Mouse (Mus musculus) limb, embryonic 13.5 days (tissue): ENCODE measurements around the gene Ltbr. TPM values are rescaled to one million over a fixed set of nuclear protein-coding genes. Genes with fewer than 3 reads are reported as not detected.

Experiments used
- ATAC-seq: fragments of 200-750 bp; cut with Nextera tagmentation; 2 replicates; pipeline ENCODE4 v1.8.0; 2017; ENCODE audit warnings: low read depth, moderate number of reproducible peaks, moderate TSS enrichment; ENCODE audit not compliant: low FRiP score
- H3K27ac ChIP-seq: fragments of 300-500 bp; sonication (generic); 2 replicates; pipeline ENCODE4 v1.5.1; 2015; ENCODE audit warnings: inconsistent platforms, mild to moderate bottlenecking, moderate library complexity
- H3K27me3 ChIP-seq: fragments of 300-500 bp; sonication (generic); 2 replicates; pipeline ENCODE4 v1.6.1; 2015; ENCODE audit warnings: mild to moderate bottlenecking, inconsistent platforms
- H3K36me3 ChIP-seq: fragments of 300-500 bp; sonication (generic); 2 replicates; pipeline ENCODE4 v1.6.1; 2015; ENCODE audit warnings: inconsistent platforms, mild to moderate bottlenecking, moderate library complexity
- H3K4me1 ChIP-seq: fragments of 300-500 bp; sonication (generic); 2 replicates; pipeline ENCODE4 v1.6.1; 2015; ENCODE audit warnings: inconsistent platforms
- H3K4me2 ChIP-seq: fragments of 300-500 bp; sonication (generic); replicated peaks from 2 replicates; pipeline ENCODE4 v1.6.1; 2015; ENCODE audit warnings: inconsistent platforms, mild to moderate bottlenecking, moderate library complexity
- H3K4me3 ChIP-seq: fragments of 300-500 bp; sonication (generic); 2 replicates; pipeline ENCODE4 v1.5.1; 2015; ENCODE audit warnings: moderate library complexity, mild to moderate bottlenecking, inconsistent platforms
- H3K9ac ChIP-seq: fragments of 300-500 bp; sonication (generic); 2 replicates; pipeline ENCODE4 v1.6.1; 2015; ENCODE audit warnings: mild to moderate bottlenecking, inconsistent platforms
- H3K9me3 ChIP-seq: fragments of 300-500 bp; sonication (generic); 2 replicates; pipeline ENCODE4 v1.6.1; 2016; ENCODE audit warnings: inconsistent platforms
- WGBS: fragments of 180-500 bp; shearing (Covaris S2); methylation state at CpG from one replicate; pipeline ENCODE4 v1.1.7; 2015; 5-methylcytosine and 5-hydroxymethylcytosine counted together
- polyA plus RNA-seq: library from polyadenylated mRNA; unstranded; fragments of >200 nt; fragmentation: Nextera tagmentation; extraction: Ambion mirVana; gene quantifications from 2 replicates; pipeline ENCODE4 v1.2.1, GENCODE M21; 2015

The Ltbr gene
- polyA plus RNA-seq, 1 experiment from 2014 or later = 45.1 TPM

DNA sequence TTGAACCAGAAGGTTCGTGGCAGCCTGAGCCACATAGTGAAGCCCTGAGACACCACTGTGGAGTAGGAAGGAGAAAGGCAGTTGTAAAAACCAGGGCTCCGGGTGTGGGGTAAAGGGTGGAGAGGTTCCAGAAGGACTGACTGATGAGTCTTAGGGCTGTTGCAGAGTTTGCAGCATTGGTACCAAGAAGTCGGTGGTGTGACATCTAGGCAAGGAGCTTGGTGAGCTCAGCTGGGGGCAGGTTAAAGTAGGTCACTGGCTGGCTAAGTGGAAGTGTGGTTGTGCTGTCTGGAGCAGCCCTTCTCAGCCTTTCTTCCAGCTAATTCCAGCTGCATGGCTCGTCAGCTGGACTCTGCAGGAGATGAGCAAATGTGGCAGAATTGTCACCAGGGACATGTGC, 39.1 kb upstream of the Ltbr start:
- no peaks in the 10 kb centered on the region for H3K9me3 ChIP-seq
- no peak overlapping the region for H3K27ac ChIP-seq
- no peaks in the 10 kb centered on the region for H3K27me3 ChIP-seq
- no peak for ATAC-seq
- WGBS = 35% methylated on average over 4 of the region's 4 CpGs
- peaks cover 8% of the 10 kb centered on the region for H3K36me3 ChIP-seq
- peaks cover 73% of the 10 kb centered on the region for H3K4me1 ChIP-seq
- H3K4me2 ChIP-seq = peak overlapping the region; percentile 16
- H3K4me3 ChIP-seq = no peak overlapping the region
- H3K9ac ChIP-seq = peak overlapping the region; percentile 45; the same call in 1 of the 2 replicates

DNA sequence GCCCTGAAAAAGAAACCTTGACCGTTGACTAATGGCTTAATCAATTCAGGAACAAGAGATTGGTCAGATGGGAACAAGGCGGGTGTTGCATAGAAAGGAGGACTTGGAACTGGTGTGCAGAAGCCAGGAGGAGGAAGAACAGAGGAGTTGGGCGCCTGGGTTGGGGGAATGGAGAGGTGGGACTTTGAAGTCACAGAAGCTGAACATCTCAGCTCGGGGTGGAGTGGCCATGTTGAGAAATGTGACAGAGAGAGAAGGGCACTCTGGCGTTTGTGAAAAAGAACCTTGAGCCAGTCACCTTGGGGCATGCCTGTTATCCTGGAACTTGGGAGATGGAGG, 38.3 kb upstream of the Ltbr start:
- Histone ChIP-seq H3K9me3 (no peaks in the 10 kb centered on the region), H3K4me1 (peaks cover 73% of the 10 kb centered on the region), H3K9ac (no peak overlapping the region), H3K4me3 (0 out of 2 replicates have a peak overlapping the region, but pooled peaks have one; percentile 80), H3K27me3 (no peaks in the 10 kb centered on the region), H3K36me3 (peaks cover under 1% of the 10 kb centered on the region), H3K4me2 (peak overlapping the region; percentile 97), H3K27ac (no peak overlapping the region)
- ATAC-seq = no peak
- WGBS = 61% methylated on average over 5 of the region's 5 CpGs

DNA sequence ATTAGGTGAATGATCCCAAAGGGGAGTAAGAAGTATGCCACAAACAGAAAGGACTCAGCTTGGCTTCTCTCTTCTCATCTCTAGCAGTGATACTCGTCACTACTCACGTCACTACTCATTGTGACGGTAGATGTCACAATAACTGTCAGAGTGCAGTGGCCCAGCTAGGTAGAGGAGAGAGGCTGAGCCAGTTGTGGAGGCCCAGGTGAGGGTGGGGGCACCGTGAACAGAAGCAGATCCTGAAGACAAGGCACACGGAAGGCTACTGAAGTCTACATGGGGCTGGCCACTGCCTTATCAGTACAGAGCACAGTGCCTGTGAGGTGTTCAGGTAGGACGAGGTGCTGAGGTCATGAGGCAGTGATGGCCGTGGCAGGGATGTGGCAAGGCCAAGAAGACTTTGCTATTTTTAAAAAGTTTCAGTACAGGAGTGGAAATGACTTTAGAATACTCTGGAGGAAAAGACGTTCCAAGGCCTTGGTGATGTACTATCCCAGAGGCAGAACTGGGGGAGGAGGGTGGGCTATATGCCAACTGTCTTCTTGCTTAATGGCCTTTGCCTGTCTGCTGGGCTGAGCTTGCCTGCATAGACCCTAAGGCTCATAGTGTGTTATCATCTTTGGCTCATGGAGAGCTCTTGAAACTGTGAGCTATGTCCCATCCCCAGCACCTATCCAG, 37.8 kb upstream of the Ltbr start:
- no peaks in the 10 kb centered on the region for H3K27me3 ChIP-seq
- 67% methylated on average over 8 of the region's 8 CpGs for WGBS

DNA sequence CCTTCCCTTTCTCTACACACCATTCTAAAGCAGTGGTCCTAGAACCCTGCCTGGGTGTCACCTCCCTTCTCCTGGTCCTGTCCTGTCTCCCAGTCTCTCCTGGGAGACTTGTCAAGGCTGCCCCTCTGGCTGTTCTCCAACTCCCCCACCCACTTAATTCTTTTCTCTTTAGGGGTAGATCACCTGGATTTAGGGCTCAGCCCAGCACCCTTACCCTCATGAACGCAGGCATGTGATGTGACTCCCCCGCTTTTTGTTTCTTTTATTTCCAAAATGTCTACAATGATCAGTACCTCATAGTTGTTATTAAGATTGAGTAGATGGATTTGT, 37.3 kb upstream of the Ltbr start:
- Histone ChIP-seq H3K9me3 (no peaks in the 10 kb centered on the region), H3K4me2 (peak overlapping the region; percentile 97), H3K27me3 (no peaks in the 10 kb centered on the region), H3K4me1 (peaks cover 65% of the 10 kb centered on the region), H3K27ac (peak overlapping the region; percentile 90; the same call in 1 of the 2 replicates), H3K36me3 (no peaks in the 10 kb centered on the region), H3K4me3 (peak overlapping the region; percentile 80), H3K9ac (peak overlapping the region; percentile 90)
- no peak for ATAC-seq
- 74% methylated on average over 2 of the region's 2 CpGs for WGBS

More for the DNA sequence above, 37.8 kb upstream of the Ltbr start:
- Histone ChIP-seq H3K9ac (peak overlapping the region; percentile 90), H3K4me3 (peak overlapping the region; percentile 80), H3K36me3 (no peaks in the 10 kb centered on the region), H3K4me1 (peaks cover 71% of the 10 kb centered on the region), H3K27ac (no peak overlapping the region), H3K4me2 (peak overlapping the region; percentile 97), H3K9me3 (no peaks in the 10 kb centered on the region)
- no peak for ATAC-seq

DNA sequence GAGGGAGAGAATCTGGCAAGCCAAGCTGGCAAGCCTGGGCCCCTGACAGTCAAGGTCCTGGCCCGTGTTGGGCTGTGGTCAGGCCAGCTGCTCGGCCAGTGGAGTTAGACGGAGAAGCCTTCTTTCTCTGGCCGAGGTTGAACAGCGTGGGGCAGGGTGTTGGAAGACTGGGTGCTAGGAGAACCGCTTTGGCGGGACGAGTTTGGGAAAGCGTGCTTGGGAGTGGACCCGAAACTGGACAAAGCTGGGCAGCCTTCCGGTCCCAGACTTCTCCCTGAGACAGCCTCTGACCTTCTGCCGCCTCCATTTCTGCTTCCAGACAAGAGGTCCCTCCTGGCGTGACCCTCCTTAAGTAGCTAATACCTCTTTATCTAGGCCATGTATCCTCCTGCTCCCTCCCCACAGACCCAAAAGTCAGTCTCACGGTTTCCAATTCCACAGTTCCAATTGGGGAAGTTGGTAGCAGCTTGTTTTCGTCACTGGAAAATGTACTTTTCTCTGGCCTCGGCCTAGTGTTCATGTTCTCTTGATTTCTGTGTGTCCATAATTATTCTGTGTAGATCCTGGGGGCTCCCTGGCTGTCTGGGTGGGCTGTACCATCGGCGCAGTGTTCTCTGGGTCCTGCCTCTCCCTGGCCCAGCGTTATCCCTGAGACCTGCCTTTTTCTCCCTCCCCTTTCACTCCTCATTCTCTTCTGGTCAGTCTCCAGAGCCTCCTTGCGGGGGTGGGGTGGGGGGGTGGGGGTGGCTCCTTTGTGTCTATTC, 36.7 kb upstream of the Ltbr start:
- Histone ChIP-seq H3K36me3 (no peaks in the 10 kb centered on the region), H3K4me2 (peak overlapping the region; percentile 97), H3K4me1 (peaks cover 60% of the 10 kb centered on the region), H3K27ac (peak overlapping the region; percentile 90), H3K27me3 (no peaks in the 10 kb centered on the region), H3K9me3 (no peaks in the 10 kb centered on the region), H3K9ac (peak overlapping the region; percentile 90), H3K4me3 (peak overlapping the region; percentile 80)
- ATAC-seq = peak; percentile 12; the same call in 1 of the 2 replicates
- 3% methylated on average over 20 of the region's 20 CpGs for WGBS

DNA sequence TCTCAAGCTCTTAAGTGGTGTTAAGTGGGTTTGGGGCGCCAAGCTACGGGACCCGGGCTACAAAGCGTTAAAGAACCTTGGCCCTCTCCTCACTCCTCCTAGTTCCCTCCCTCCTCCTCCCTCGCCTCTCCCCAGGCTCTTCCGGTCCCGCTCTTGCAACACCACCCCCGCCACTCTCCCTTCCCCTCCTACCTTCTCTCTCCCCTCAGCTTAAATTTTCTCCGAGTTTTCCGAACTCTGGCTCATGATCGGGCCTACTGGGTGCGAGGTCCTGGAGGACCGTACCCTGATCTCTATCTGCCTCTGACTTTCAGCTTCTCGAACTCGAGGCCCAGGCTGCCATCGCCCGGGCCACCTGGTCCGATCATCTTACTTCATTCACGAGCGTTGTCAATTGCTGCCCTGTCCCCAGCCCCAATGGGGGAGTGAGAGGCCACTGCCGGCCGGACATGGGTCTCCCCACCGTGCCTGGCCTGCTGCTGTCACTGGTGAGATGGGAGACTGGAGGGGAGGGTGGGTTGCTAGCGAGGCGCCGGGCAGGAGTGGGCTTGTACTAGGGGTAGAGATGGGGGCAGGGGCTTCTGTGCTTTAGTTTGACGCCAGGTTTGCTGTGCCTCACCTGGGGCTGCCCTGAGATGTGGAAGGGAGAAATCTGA, 36.0 kb upstream of the Ltbr start:
- peak overlapping the region; percentile 80 for H3K4me3 ChIP-seq
- no peaks in the 10 kb centered on the region for H3K36me3 ChIP-seq
- H3K4me1 ChIP-seq = peaks cover 53% of the 10 kb centered on the region
- under 1% methylated on average over 27 of the region's 27 CpGs for WGBS
- peak overlapping the region; percentile 90 for H3K27ac ChIP-seq
- peak overlapping the region; percentile 97 for H3K4me2 ChIP-seq
- no peaks in the 10 kb centered on the region for H3K9me3 ChIP-seq
- no peaks in the 10 kb centered on the region for H3K27me3 ChIP-seq
- peak; percentile 88 for ATAC-seq
- H3K9ac ChIP-seq = peak overlapping the region; percentile 90

DNA sequence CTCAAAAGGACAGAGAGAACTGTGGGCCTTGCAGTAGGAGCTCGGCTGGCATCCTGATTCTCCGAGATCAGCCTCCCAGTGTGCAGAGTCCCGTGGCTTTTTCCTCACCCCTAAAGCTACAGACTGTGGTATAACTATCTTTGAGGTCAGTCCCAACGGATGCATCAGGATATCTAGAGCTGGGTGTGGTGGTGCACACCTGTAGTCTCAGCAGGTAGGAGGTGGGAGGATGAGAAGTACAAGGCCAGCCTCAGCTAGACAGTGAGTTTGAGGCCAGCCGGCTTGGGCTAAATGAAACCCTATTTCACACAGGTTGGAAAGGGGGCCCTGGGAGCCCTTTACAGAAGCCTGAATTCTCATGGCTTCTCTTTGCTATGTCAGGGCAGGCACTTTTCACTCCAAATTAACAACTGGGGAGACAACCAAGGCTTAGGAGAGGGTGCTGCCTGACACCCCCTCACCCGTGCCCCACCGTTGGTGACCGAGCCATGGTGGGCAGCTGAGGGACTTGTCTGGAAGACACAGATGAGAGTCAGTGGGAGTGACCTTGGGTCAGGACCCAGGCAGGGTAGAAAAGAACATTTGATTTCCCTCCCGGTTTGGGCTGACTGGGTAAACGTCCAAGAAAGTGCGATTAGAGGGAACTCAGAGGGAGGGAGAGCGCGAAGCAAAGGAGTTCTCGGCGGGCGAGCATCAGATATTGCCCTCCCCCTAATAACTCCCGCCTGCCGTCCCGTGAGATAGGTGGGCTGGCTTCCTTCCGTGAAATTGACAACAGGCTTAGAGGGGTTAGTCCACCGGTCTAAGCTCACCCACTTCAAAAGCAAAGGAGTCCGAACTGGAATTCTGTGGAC, 35.3 kb upstream of the Ltbr start, which contains the start of gene Tnfrsf1a:
TSS of gene Tnfrsf1a (plus strand) at position 642 of the 854 bp plus-strand sequence.
- 6% methylated on average over 22 of the region's 22 CpGs for WGBS
- Histone ChIP-seq H3K4me2 (peak within 1 kb of the TSS; percentile 97), H3K4me3 (peak within 1 kb of the TSS; percentile 80), H3K27ac (peak within 1 kb of the TSS; percentile 90), H3K9me3 (no peaks in the 10 kb centered on the region), H3K4me1 (peaks cover 51% of the 10 kb centered on the region), H3K9ac (peak within 1 kb of the TSS; percentile 90), H3K36me3 (no peaks in the 10 kb centered on the region), H3K27me3 (no peaks in the 10 kb centered on the region)
- ATAC-seq = peak; percentile 41

DNA sequence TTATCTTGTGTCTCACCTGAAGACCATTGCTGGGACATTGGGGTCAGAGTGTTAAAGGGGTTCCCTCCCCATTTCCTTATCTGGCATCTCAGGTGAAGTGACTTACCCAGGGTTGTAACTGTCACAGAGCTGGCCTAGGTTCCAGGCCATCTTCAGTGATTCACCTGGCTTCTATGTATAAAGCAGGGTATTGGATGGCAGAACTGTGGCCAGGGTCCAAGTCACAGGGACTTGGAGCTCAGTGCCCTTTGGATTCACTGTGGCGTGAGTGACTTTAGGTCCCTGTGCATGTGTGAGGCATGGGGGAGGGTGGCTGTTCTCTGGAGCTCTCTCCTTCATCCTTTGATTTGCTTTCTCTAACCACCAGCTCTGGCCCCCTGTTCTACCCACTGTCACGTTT, 32.3 kb upstream of the Ltbr start:
- Histone ChIP-seq H3K36me3 (no peaks in the 10 kb centered on the region), H3K9ac (no peak overlapping the region), H3K9me3 (no peaks in the 10 kb centered on the region), H3K4me2 (no peak overlapping the region), H3K4me3 (no peak overlapping the region), H3K27ac (no peak overlapping the region), H3K27me3 (no peaks in the 10 kb centered on the region), H3K4me1 (peaks cover 28% of the 10 kb centered on the region)
- ATAC-seq = no peak
- WGBS = 56% methylated on average over 2 of the region's 2 CpGs

DNA sequence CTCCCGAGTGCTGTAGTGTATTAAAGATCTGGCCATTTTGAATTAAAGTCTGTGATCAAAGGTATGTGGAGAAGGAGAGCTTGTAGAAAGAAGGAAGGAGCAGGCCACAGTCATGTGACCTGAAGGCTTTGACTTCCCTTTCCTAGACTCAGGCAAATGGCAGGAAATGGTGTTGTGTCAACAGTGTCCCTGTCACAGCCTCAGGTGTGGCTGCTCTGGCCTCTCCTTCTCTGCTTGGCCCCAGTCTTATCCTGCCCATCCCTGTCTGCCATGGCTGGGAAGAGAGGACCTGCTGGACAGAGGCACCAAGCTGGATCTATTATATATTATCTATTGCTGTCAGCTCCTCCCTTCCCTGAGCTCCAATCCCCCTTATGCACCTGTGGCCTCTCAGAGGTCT, 31.9 kb upstream of the Ltbr start:
- H3K4me1 ChIP-seq = peaks cover 28% of the 10 kb centered on the region

DNA sequence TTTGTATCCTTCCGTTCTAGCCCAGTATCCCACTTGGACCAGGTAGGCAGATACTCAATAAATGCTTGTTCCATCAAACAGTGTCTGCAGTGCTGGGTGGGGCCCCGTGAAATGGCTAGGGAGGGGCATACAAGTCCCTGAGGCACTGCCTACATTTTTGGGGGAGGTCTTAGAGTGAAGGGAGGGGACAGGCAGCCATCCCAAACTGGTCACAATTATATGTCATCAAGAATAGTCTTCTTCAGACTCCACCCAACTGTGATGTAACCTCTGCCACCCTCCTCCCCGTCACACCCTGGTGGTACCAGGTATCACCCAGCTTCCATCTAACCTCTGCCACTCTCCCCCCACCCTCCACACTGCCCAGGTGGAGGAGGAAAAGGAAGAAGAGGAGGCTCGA, 31.2 kb upstream of the Ltbr start:
- no peak for ATAC-seq
- Histone ChIP-seq H3K9me3 (no peaks in the 10 kb centered on the region), H3K36me3 (no peaks in the 10 kb centered on the region), H3K9ac (no peak overlapping the region), H3K4me1 (peaks cover 30% of the 10 kb centered on the region), H3K27me3 (no peaks in the 10 kb centered on the region), H3K27ac (no peak overlapping the region), H3K4me2 (no peak overlapping the region), H3K4me3 (no peak overlapping the region)
- 59% methylated on average over 4 of the region's 4 CpGs for WGBS

More for the DNA sequence above, 31.9 kb upstream of the Ltbr start:
- Histone ChIP-seq H3K4me2 (no peak overlapping the region), H3K27ac (no peak overlapping the region), H3K4me3 (no peak overlapping the region), H3K9ac (no peak overlapping the region), H3K27me3 (no peaks in the 10 kb centered on the region), H3K36me3 (no peaks in the 10 kb centered on the region), H3K9me3 (no peaks in the 10 kb centered on the region)
- ATAC-seq = no peak
- WGBS = 57% methylated on average over 1 of the region's 1 CpGs

DNA sequence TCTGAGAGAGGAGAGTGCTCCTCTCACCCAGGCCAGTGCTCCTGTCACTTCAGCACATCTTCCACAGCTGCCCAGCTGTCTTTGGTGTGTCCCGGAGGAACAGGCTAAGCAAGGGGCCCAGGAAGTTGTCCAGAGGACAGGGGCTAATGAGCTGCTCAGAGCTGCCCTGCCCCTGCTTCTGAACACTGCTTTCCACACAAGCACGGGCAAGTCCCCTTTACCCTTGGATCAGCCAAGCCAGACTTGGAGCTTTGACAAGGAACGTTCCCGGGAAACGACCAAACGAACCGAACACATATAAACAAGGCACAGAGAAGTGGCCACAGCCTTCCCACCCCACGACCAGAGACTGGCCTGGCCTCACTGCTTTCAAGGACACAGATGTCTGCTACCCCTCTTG, 30.4 kb upstream of the Ltbr start:
- WGBS = 21% methylated on average over 8 of the region's 8 CpGs
- ATAC-seq = no peak
- no peaks in the 10 kb centered on the region for H3K27me3 ChIP-seq

More for the DNA sequence above, 30.4 kb upstream of the Ltbr start:
- Histone ChIP-seq H3K4me2 (no peak overlapping the region), H3K9ac (no peak overlapping the region), H3K27ac (0 out of 2 replicates have a peak overlapping the region, but pooled peaks have one; percentile 28), H3K36me3 (no peaks in the 10 kb centered on the region), H3K4me3 (no peak overlapping the region), H3K9me3 (no peaks in the 10 kb centered on the region), H3K4me1 (peaks cover 30% of the 10 kb centered on the region)
